Mouse (Mus musculus) lung, postnatal 0 days (tissue): ENCODE measurements around the gene Ankrd16. TPM values are rescaled to one million over a fixed set of nuclear protein-coding genes. Genes with fewer than 3 reads are reported as not detected.

Experiments
- ATAC-seq: fragments of 200-750 bp; cut with Nextera tagmentation; 2 replicates; pipeline ENCODE4 v1.8.0; 2017; ENCODE audit warnings: moderate library complexity
- DNase-seq: peaks from one replicate; pipeline ENCODE4 v3.0.0-alpha.2; 2016; ENCODE audit warnings: low spot score
- H3K27ac ChIP-seq: fragments of 300-500 bp; sonication (generic); 2 replicates; pipeline ENCODE4 v1.5.1; 2014; ENCODE audit warnings: antibody characterized with exemption, mild to moderate bottlenecking, low read length, mixed read lengths
- H3K27me3 ChIP-seq: fragments of 300-500 bp; sonication (generic); replicated peaks from 2 replicates; pipeline ENCODE4 v1.6.1; 2014; ENCODE audit warnings: low read length, mixed read lengths; ENCODE audit not compliant: insufficient read depth
- H3K36me3 ChIP-seq: fragments of 300-500 bp; sonication (generic); 2 replicates; pipeline ENCODE4 v1.6.1; 2014; ENCODE audit warnings: low read length, mixed read lengths; ENCODE audit not compliant: insufficient read depth
- H3K4me1 ChIP-seq: fragments of 300-500 bp; sonication (generic); 2 replicates; pipeline ENCODE4 v1.6.1; 2014; ENCODE audit warnings: antibody characterized with exemption, low read depth, low read length, mixed read lengths; ENCODE audit not compliant: insufficient read depth
- H3K4me2 ChIP-seq: fragments of 300-500 bp; sonication (generic); replicated peaks from 2 replicates; pipeline ENCODE4 v1.6.1; 2014; ENCODE audit warnings: low read depth, mild to moderate bottlenecking, low read length, moderate library complexity, mixed read lengths
- H3K4me3 ChIP-seq: fragments of 300-500 bp; sonication (generic); 2 replicates; pipeline ENCODE4 v1.5.1; 2014; ENCODE audit warnings: low read depth, low read length
- H3K9ac ChIP-seq: fragments of 300-500 bp; sonication (generic); replicated peaks from 2 replicates; pipeline ENCODE4 v1.6.1; 2014; ENCODE audit warnings: low read depth, mild to moderate bottlenecking
- H3K9me3 ChIP-seq: fragments of 300-500 bp; sonication (generic); 2 replicates; pipeline ENCODE4 v1.6.1; 2016; ENCODE audit warnings: low read length, mixed read lengths
- CTCF ChIP-seq: IDR thresholded peaks from 2 replicates; pipeline ENCODE4 v1.5.1; 2016; ENCODE audit warnings: antibody characterized with exemption, mild to moderate bottlenecking
- EP300 ChIP-seq: IDR thresholded peaks from 2 replicates; pipeline ENCODE4 v1.6.1; 2016; ENCODE audit warnings: antibody characterized with exemption, mild to moderate bottlenecking, control low read depth
- WGBS: fragments of 180-500 bp; shearing (Covaris S2); extraction: QIAGEN DNeasy Blood & Tissue Kit; methylation state at CpG from one replicate; pipeline ENCODE4 v1.1.7; 2014; 5-methylcytosine and 5-hydroxymethylcytosine counted together
- polyA plus RNA-seq: library from polyadenylated mRNA; unstranded; fragments of >200 nt; fragmentation: Nextera tagmentation; extraction: Ambion mirVana; gene quantifications from 2 replicates; pipeline ENCODE4 v1.2.1, GENCODE M21; 2015

Ankrd16 gene
- polyA plus RNA-seq, 1 experiment from 2014 or later = 30.3 TPM

GRCm38 (mm10) chr2:11774426-11774825 lies 3.2 kb upstream of the Ankrd16 start:
- 87% methylated on average over 10 of the region's 10 CpGs for WGBS
- TF ChIP-seq CTCF (no peak), EP300 (no peak)
- ATAC-seq = no peak

GRCm38 (mm10) chr2:11775121-11775520 lies 2.6 kb upstream of the Ankrd16 start:
- Histone ChIP-seq H3K4me1 (peaks cover 5% of the 10 kb centered on the region; the same call in 1 of the 2 replicates), H3K9ac (no peak overlapping the region), H3K36me3 (no peaks in the 10 kb centered on the region), H3K27me3 (no peaks in the 10 kb centered on the region), H3K4me3 (no peak overlapping the region), H3K4me2 (no peak overlapping the region), H3K9me3 (no peaks in the 10 kb centered on the region), H3K27ac (no peak overlapping the region)
- WGBS = 73% methylated on average over 5 of the region's 5 CpGs
- TF ChIP-seq EP300 (no peak), CTCF (no peak)
- DNase-seq (no peak), ATAC-seq (no peak)

More at GRCm38 (mm10) chr2:11774426-11774825, 3.2 kb upstream of the Ankrd16 start:
- Histone ChIP-seq H3K4me3 (no peak overlapping the region), H3K36me3 (no peaks in the 10 kb centered on the region), H3K27me3 (no peaks in the 10 kb centered on the region), H3K9me3 (no peaks in the 10 kb centered on the region), H3K27ac (no peak overlapping the region), H3K4me1 (peaks cover 5% of the 10 kb centered on the region; the same call in 1 of the 2 replicates), H3K4me2 (no peak overlapping the region), H3K9ac (no peak overlapping the region)
- DNase-seq = no peak

GRCm38 (mm10) chr2:11776415-11776814 lies 1.3 kb upstream of the Ankrd16 start:
- peak overlapping the region; percentile 79; the same call in 1 of the 2 replicates for H3K27ac ChIP-seq
- H3K4me3 ChIP-seq = peak overlapping the region; percentile 76
- DNase-seq (no peak), ATAC-seq (no peak)
- WGBS = 40% methylated on average over 8 of the region's 8 CpGs
- no peak for TF ChIP-seq EP300
- TF ChIP-seq CTCF = no peak
- H3K4me1 ChIP-seq = peaks cover 5% of the 10 kb centered on the region; the same call in 1 of the 2 replicates
- no peaks in the 10 kb centered on the region for H3K36me3 ChIP-seq
- H3K4me2 ChIP-seq = peak overlapping the region; percentile 61
- H3K27me3 ChIP-seq = no peaks in the 10 kb centered on the region
- H3K9me3 ChIP-seq = no peaks in the 10 kb centered on the region
- H3K9ac ChIP-seq = peak overlapping the region; percentile 64; the same call in 1 of the 2 replicates

- Histone ChIP-seq H3K27me3 (no peaks in the 10 kb centered on the region), H3K9me3 (no peaks in the 10 kb centered on the region), H3K4me3 (peak overlapping the region; percentile 76), H3K4me1 (peaks cover 5% of the 10 kb centered on the region; the same call in 1 of the 2 replicates), H3K27ac (peak overlapping the region; percentile 93), H3K4me2 (peak overlapping the region; percentile 86), H3K9ac (peak overlapping the region; percentile 60), H3K36me3 (0 out of 2 replicates have a peak, but pooled peaks cover 4% of the 10 kb centered on the region)
- ATAC-seq (peak; percentile 87), DNase-seq (peak; percentile 97)
- 2% methylated on average over 43 of the region's 43 CpGs for WGBS
- TF ChIP-seq EP300 (no peak), CTCF (peak; percentile 44)
Measured at GRCm38 (mm10) chr2:11778087-11778823, 579 bp downstream of the Ankrd16 start.

GRCm38 (mm10) chr2:11784159-11784558 lies 6.5 kb downstream of the Ankrd16 start:
- Histone ChIP-seq H3K4me1 (no peaks in the 10 kb centered on the region), H3K4me2 (no peak overlapping the region), H3K9ac (no peak overlapping the region), H3K27me3 (no peaks in the 10 kb centered on the region), H3K4me3 (no peak overlapping the region), H3K9me3 (no peaks in the 10 kb centered on the region), H3K27ac (no peak overlapping the region), H3K36me3 (peaks cover 15% of the 10 kb centered on the region)
- TF ChIP-seq CTCF (no peak), EP300 (no peak)
- no peak for ATAC-seq
- WGBS = 88% methylated on average over 6 of the region's 6 CpGs
- no peak for DNase-seq

GRCm38 (mm10) chr2:11794668-11795067 lies 17.0 kb downstream of the Ankrd16 start:
- TF ChIP-seq EP300 (no peak), CTCF (no peak; the same call in 1 of the 2 replicates)
- H3K9me3 ChIP-seq = no peaks in the 10 kb centered on the region
- no peak overlapping the region for H3K9ac ChIP-seq
- 66% methylated on average over 4 of the region's 4 CpGs for whole genome bisulfite sequencing
- no peak overlapping the region for H3K4me2 ChIP-seq
- no peak overlapping the region for H3K4me3 ChIP-seq
- H3K36me3 ChIP-seq = peaks cover 18% of the 10 kb centered on the region
- DNase-seq = no peak
- H3K27ac ChIP-seq = no peak overlapping the region
- ATAC-seq = no peak
- H3K27me3 ChIP-seq = no peaks in the 10 kb centered on the region
- no peaks in the 10 kb centered on the region for H3K4me1 ChIP-seq
